Mouse (Mus musculus) erythroblast, embryonic 14.5 days (primary cell): Measurements from ENCODE around the gene Gpr15.

Experiments
- GATA1 ChIP-seq: IDR thresholded peaks from 2 replicates; pipeline ENCODE4 v1.6.1; 2012; ENCODE audit warnings: low read length, inconsistent platforms, mixed read lengths
- TAL1 ChIP-seq: IDR thresholded peaks from 3 replicates; pipeline ENCODE4 v1.6.1; 2012; ENCODE audit warnings: low read length, inconsistent platforms, mixed read lengths

- TF ChIP-seq GATA1 (no peak), TAL1 (no peak)
These were observed 3.4 kb upstream of the Gpr15 start for GRCm38 (mm10) chr16:58722292-58722691.
